Mouse (Mus musculus): ENCODE measurements at regions not wholly inside any gene's neighbourhood (a gene's known extent, or its start where the extent isn't known, plus 50 kb on each side); places are given as distances from the start of the nearest gene placed in this dataset.

DNA sequence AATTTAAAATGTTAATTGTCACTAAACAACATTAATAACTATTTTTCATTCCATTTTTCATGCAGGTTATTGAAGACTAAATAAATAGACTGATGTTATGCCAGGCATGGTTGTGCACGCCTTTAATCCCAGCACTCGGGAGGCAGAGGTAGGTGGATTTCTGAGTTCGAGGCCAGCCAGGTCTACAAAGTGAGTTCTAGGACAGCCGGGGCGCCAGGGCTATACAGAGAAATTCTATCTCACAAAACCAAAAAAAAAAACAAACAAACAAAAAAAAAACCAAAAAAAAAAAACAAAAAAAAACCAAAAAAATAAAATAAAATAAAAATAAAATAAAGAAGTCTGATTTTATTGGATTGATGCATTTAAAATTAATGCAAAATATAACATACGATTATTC is 157.1 kb downstream of the Vmn2r121 start:
- in situ Hi-C loops (cut with MboI, MseI), result loop anchor here (25.0 kb wide), 1 partner anchor 666 kb away; no protein-coding TSS in a partner anchor
